Mouse (Mus musculus): Measurements from ENCODE around the gene Srpx2. TPM values are rescaled to one million over a fixed set of nuclear protein-coding genes. Genes with fewer than 3 reads are reported as not detected.

Srpx2 gene
- 9.9 TPM for polyA plus RNA-seq (2014; fragmentation: Illumina TruSeq; extraction: RNeasy Lipid Tissue Mini Kit (QIAGEN cat#74804); ENCODE audit: low read depth, low replicate concordance)

GRCm38 (mm10) chrX:133908261-133908660 is at the start of gene Srpx2:
Srpx2 (plus strand) TSS chrX:133908426.

GRCm38 (mm10) chrX:133898014-133898542 is 10.1 kb upstream of the Srpx2 start, which contains the start of gene Tspan6:
Tspan6 (minus strand) TSS chrX:133898429.

GRCm38 (mm10) chrX:133981231-133982002 is 73.2 kb downstream of the Srpx2 start, which contains the start of gene Sytl4:
Sytl4 (minus strand) TSS chrX:133981812.

Other genes starting within 250 kb of the Srpx2 start
- gene Pcdh19, start 219.4 kb upstream of the Srpx2 start, polyA plus RNA-seq (2014; fragmentation: Illumina TruSeq; extraction: RNeasy Lipid Tissue Mini Kit (QIAGEN cat#74804); ENCODE audit: low read depth, low replicate concordance): 3.2 TPM
- gene Tnmd, start 57.4 kb upstream of the Srpx2 start, polyA plus RNA-seq (2014; fragmentation: Illumina TruSeq; extraction: RNeasy Lipid Tissue Mini Kit (QIAGEN cat#74804); ENCODE audit: low read depth, low replicate concordance): 1.5 TPM
- 32.0 TPM for gene Tspan6, start 10.0 kb upstream of the Srpx2 start, polyA plus RNA-seq (2014; fragmentation: Illumina TruSeq; extraction: RNeasy Lipid Tissue Mini Kit (QIAGEN cat#74804); ENCODE audit: low read depth, low replicate concordance)
- gene Sytl4, start 73.4 kb downstream of the Srpx2 start, polyA plus RNA-seq (2014; fragmentation: Illumina TruSeq; extraction: RNeasy Lipid Tissue Mini Kit (QIAGEN cat#74804); ENCODE audit: low read depth, low replicate concordance): 130 TPM
- gene Cstf2, start 150.8 kb downstream of the Srpx2 start, polyA plus RNA-seq (2014; fragmentation: Illumina TruSeq; extraction: RNeasy Lipid Tissue Mini Kit (QIAGEN cat#74804); ENCODE audit: low read depth, low replicate concordance): 35.9 TPM